Mouse (Mus musculus) hindbrain, embryonic 10.5 days (tissue): ENCODE data around the gene Lingo3. TPM values are rescaled to one million over a fixed set of nuclear protein-coding genes. Genes with fewer than 3 reads are reported as not detected.

Experiments used
- DNase-seq: peaks from one replicate; pipeline ENCODE4 v3.0.0-alpha.2; 2017; ENCODE audit warnings: low spot score
- H3K27ac ChIP-seq: fragments of 300-500 bp; sonication (generic); 2 replicates; pipeline ENCODE4 v1.5.1; 2016; ENCODE audit warnings: mild to moderate bottlenecking, moderate library complexity
- H3K27me3 ChIP-seq: fragments of 300-500 bp; sonication (generic); 2 replicates; pipeline ENCODE4 v1.6.1; 2016; ENCODE audit warnings: mild to moderate bottlenecking; ENCODE audit not compliant: poor library complexity, insufficient read depth, severe bottlenecking
- H3K36me3 ChIP-seq: fragments of 300-500 bp; sonication (generic); 2 replicates; pipeline ENCODE4 v1.6.1; 2016; ENCODE audit warnings: mild to moderate bottlenecking, moderate library complexity
- H3K4me1 ChIP-seq: fragments of 300-500 bp; sonication (generic); replicated peaks from 2 replicates; pipeline ENCODE4 v1.6.1; 2016; ENCODE audit warnings: mild to moderate bottlenecking
- H3K4me3 ChIP-seq: fragments of 300-500 bp; sonication (generic); 2 replicates; pipeline ENCODE4 v1.5.1; 2016; ENCODE audit warnings: mild to moderate bottlenecking, moderate library complexity
- H3K9me3 ChIP-seq: fragments of 300-500 bp; sonication (generic); 2 replicates; pipeline ENCODE4 v1.6.1; 2016; ENCODE audit warnings: mild to moderate bottlenecking, moderate library complexity
- WGBS: fragments of 180-500 bp; shearing (Covaris S2); methylation state at CpG from one replicate; pipeline ENCODE4 v1.1.7; 2016; 5-methylcytosine and 5-hydroxymethylcytosine counted together
- polyA plus RNA-seq: library from polyadenylated mRNA; unstranded; fragments of >200 nt; fragmentation: Nextera tagmentation; extraction: Ambion mirVana; gene quantifications from 2 replicates; pipeline ENCODE4 v1.2.1, GENCODE M21; 2016

Gene Lingo3
- polyA plus RNA-seq, 1 experiment from 2014 or later: 0.61 TPM

DNA sequence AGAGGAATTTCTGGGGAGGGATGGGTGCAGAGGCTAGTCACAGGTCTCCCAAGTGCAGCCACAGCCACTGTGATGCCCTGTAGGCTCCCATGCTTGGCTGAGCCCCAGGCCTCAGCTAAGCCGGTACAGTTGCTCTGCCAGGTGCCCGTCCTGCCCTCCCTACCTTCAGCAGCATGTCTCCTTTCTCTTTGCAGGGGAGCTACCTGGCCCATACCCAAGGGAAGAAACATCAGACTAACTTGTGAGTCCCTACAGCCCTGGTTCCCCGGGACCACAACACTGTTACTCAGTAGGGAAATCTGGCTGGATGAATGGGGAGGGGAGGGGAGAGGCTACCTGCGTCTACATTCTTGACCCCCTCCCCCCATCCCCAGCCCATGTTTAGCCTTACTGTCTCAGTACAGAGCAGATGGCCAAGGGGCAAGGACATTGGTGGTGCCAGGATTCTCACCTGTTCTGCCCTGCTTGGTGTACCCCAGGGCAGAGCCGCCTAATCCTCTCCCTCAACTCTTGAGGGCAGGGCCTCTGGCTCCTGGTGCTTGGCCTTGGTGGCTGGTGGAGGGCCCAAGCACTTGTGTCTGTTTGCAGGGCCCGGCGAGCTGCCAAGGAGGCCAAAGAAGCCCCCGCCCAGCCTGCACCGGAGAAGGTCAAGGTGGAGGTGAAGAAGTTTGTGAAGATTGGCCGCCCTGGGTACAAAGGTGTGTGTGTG is 41.5 kb downstream of the Lingo3 start:
- no peaks in the 10 kb centered on the region for H3K9me3 ChIP-seq
- peaks cover 64% of the 10 kb centered on the region for H3K36me3 ChIP-seq
- peaks cover 41% of the 10 kb centered on the region for H3K4me1 ChIP-seq
- WGBS: 93% methylated on average over 10 of the region's 10 CpGs
- H3K27me3 ChIP-seq: peaks cover 22% of the 10 kb centered on the region
- H3K27ac ChIP-seq: no peak overlapping the region
- peak overlapping the region; percentile 10 for H3K4me3 ChIP-seq
- DNase-seq: no peak

DNA sequence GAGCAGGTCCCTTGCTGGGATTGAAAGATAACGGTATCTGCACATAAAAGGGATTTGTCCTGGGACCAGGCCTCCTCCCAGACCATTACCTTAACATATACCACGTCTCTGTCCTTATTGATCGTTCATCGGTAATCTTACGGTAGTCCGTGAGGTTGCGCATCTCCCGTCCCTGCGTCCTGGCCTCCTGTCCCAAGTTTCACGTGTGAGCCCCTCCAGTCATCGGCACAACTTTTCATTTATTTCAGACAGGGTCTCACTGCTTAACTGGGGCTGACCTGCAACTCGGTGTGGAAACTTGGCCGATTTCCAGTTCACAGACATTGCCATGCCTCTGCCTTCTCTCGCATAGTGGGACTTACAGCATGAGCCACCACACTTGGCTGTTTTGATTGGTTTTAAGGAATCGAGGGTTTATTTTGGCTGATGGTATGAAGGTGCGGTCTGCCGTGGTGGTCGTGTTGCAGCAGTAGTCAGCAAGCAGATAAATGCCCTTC is 44.7 kb downstream of the Lingo3 start:
- Histone ChIP-seq H3K36me3 (peaks cover 71% of the 10 kb centered on the region), H3K9me3 (no peaks in the 10 kb centered on the region), H3K4me3 (peak overlapping the region; percentile 95), H3K4me1 (peaks cover 51% of the 10 kb centered on the region), H3K27ac (peak overlapping the region; percentile 97), H3K27me3 (no peaks in the 10 kb centered on the region)
- WGBS: 3% methylated on average over 18 of the region's 18 CpGs
- no peak for DNase-seq

DNA sequence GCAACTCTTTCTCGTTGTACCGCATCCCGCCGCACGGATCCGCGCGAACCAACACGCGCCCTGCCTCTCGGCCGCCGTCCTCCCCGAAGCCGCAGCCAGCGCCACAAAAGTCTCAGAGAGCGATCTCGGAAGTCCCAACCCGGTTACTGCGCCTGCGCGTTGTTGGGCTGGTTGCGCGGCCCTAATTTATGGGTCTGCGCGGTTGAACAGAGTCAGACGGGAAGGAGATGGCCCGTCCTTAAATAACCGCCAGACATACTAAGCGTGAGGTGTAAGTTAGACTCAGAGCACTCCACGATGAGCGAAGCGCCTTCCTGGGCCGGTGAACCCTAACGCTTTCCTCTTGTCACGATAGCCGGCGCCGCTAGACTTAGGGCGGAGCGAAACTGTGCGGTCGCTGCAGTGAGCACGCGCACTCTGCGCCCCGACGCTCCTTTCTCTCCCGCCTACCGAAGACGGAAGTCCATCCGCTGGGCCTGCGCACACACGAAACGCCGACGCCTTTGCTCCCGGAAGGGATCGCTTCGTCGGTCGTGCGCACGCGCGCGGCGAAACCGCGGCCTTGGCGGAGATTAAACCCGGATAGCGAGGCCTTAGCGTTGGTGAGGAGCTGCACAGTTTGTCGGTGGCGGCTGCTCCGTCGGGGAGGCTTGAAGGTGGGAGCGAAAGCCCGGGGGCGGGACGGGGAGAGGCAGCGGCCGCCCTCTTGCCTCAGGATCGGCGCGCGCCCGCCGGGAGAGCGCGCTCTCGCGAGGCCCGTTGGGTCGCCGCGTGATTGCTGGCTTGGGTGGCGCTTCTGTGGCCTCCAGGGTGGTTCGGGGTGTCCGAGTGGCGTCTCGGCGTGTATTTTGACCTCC is 45.5 kb downstream of the Lingo3 start, which contains the start of the genes Sf3a2 and Plekhj1:
TSS of gene Sf3a2 (plus strand) at position 49 of the 857 bp plus-strand sequence.
TSS of gene Plekhj1 (minus strand) at position 477 of the 857 bp plus-strand sequence.
- H3K9me3 ChIP-seq: no peaks in the 10 kb centered on the region
- peak within 1 kb of the TSS; percentile 97 for H3K27ac ChIP-seq
- DNase-seq: peak; percentile 95
- WGBS: under 1% methylated on average over 104 of the region's 104 CpGs
- no peaks in the 10 kb centered on the region for H3K27me3 ChIP-seq
- H3K4me1 ChIP-seq: peaks cover 51% of the 10 kb centered on the region
- H3K4me3 ChIP-seq: peak within 1 kb of the TSS; percentile 95
- H3K36me3 ChIP-seq: peaks cover 71% of the 10 kb centered on the region

DNA sequence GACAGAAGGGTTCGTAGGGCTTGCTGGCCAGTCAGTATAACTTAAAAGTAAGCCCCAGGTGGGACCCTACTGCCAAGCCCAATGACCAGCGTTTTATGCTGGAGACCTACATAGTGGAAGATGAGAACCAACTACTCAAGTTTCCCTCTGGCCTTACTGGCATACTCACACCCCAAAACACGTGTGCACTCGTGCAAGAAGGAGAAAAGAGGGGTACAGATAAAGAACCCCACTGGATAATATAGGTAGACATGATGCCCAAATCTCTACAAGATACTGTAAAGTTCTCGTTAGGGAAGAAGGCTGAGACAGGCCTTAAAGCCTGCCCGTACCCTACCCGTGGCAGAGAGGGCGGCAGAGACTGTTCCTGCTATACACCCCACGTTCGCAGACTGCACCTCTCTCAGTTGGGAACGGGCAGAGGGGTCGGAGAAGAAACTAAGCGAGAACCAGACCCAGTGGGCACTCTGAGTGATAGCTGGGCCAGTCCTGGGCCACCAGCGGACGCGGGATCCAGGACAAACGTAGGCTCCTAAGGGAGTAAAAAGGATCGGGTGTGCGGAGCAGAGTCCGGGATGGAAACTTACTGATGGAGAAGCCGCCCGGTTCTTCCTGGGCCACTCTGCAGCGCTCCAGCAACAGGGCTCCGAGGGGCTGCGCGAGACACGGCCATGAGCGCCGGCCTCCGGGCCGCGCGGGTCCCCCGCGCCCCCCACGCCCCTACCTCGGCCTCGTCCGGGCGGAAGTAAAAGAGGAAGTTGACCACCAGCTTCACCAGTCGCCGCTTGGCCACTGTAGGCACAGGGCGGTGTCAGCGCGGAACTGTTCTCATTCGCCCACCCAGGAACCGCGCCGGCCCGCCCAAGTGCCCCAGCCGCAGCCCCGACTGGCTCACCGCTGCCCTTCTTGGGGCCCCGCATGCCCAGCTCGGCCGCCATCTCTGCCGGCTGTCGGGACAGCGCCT is 46.4 kb downstream of the Lingo3 start:
- WGBS: 2% methylated on average over 59 of the region's 59 CpGs
- Histone ChIP-seq H3K27me3 (no peaks in the 10 kb centered on the region), H3K36me3 (peaks cover 71% of the 10 kb centered on the region), H3K9me3 (no peaks in the 10 kb centered on the region), H3K4me1 (peaks cover 53% of the 10 kb centered on the region), H3K4me3 (peak overlapping the region; percentile 95), H3K27ac (peak overlapping the region; percentile 97)
- DNase-seq: no peak

DNA sequence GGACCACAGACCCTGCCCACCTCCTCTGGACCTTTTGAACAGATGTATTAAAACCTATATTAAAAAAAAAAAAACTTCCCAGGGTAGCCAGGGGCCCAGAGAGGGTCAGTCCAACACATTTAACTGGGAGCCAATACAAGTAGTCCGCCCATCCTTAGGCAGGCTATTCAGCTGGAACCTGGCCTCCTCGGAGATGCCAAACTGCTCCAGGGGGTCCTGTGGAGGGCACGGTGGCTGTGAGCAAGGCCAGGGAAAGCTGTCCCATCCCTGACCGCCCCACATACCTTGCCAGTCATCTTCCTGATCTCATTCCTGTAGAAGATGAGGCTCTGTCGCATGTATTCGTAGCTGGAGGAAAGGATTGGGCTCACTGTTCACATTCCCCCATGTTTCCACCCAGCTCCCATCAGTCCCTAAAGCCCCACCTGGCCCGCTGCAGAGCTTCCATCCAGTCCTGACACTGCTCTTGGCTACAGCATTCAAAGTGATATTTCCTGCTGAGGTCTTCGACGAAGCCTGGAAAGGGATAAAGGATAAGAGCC is 47.5 kb downstream of the Lingo3 start:
- Histone ChIP-seq H3K27me3 (no peaks in the 10 kb centered on the region), H3K36me3 (peaks cover 71% of the 10 kb centered on the region), H3K9me3 (no peaks in the 10 kb centered on the region), H3K4me1 (peaks cover 62% of the 10 kb centered on the region), H3K4me3 (peak overlapping the region; percentile 95), H3K27ac (no peak overlapping the region)
- WGBS: 83% methylated on average over 9 of the region's 9 CpGs
- no peak for DNase-seq

DNA sequence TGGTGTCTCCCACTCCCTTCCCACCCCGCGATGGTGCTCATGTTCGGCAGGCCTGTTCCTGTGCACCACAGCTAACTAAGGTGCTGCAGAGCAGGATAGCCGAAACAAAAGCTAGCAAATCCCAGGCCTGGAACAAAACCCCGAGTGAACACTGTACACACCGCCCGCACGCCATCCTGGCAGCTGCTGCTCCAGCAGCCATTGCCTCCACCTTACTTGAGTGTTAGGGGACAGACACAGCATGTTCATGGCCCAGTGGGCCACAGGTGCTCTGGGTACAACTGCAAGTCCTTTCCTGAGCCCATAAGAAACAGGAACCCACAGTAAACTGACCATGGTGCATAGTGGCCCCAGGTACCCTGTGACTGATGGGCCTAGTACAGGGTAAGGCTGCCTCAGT is 49.1 kb downstream of the Lingo3 start:
- Histone ChIP-seq H3K4me1 (peaks cover 53% of the 10 kb centered on the region), H3K27me3 (no peaks in the 10 kb centered on the region), H3K27ac (peak overlapping the region; percentile 43; the same call in 1 of the 2 replicates), H3K4me3 (no peak overlapping the region; the same call in 1 of the 2 replicates), H3K9me3 (no peaks in the 10 kb centered on the region), H3K36me3 (peaks cover 71% of the 10 kb centered on the region)
- WGBS: 87% methylated on average over 8 of the region's 8 CpGs
- no peak for DNase-seq

DNA sequence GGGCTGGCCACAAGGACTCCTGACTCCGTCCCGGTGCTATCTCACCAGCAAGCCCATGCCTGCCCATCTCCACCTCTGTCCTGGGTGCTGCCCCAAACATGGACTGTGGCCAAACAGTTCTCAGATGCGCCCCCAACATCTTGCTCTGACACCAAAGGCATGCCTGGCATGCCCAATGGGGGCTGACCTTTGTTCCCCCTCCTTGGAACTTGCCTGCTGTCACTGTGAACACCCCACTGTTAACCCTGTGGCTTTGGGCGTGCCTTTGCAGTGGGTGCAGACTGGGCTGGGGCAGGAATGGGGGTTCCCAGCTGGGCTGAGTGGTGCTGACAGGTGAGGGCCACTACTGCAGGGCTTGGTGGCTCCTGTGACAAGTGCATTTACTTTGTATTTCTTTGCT is 50.0 kb downstream of the Lingo3 start:
- DNase-seq: no peak
- H3K27me3 ChIP-seq: no peaks in the 10 kb centered on the region
- H3K4me3 ChIP-seq: no peak overlapping the region
- H3K36me3 ChIP-seq: peaks cover 80% of the 10 kb centered on the region
- WGBS: 89% methylated on average over 4 of the region's 4 CpGs
- H3K4me1 ChIP-seq: peaks cover 46% of the 10 kb centered on the region
- H3K9me3 ChIP-seq: no peaks in the 10 kb centered on the region
- H3K27ac ChIP-seq: no peak overlapping the region

DNA sequence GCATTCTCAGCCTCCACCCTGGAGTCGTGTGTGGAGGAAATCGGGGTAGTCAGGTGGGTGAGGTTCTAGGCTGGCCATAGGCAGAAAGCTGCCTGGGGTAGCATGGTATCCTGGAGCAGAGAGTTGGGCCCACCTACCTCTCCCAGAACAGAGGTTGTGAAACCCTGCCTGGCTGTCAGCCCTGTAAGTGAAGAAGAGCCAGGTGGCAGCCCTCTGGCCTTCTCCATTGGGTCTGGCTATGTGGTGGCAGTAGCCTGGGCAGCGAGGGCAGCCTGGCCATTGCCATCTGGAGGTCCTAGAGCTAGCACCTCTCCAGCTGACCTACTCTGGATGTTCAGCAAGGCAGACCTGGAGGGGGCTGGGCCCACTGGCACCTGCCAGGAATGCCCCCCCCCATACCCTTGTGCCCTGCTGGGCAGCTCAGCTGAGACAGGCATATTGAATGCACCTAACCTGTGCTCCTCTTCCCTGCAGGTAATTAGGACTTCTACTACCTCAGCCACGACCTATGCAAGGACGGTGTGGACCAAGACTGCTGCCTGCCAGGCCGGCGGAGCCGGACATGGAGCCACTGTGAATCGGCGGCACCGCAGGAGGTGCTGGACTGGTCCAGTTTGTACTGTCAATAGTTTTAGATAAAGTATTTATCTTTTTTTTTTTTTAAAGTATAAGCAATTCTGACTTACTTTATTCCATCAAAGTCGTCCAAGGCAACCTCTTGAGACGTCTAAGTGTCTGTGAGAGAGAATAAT is 50.6 kb downstream of the Lingo3 start:
- 91% methylated on average over 13 of the region's 13 CpGs for WGBS

DNA sequence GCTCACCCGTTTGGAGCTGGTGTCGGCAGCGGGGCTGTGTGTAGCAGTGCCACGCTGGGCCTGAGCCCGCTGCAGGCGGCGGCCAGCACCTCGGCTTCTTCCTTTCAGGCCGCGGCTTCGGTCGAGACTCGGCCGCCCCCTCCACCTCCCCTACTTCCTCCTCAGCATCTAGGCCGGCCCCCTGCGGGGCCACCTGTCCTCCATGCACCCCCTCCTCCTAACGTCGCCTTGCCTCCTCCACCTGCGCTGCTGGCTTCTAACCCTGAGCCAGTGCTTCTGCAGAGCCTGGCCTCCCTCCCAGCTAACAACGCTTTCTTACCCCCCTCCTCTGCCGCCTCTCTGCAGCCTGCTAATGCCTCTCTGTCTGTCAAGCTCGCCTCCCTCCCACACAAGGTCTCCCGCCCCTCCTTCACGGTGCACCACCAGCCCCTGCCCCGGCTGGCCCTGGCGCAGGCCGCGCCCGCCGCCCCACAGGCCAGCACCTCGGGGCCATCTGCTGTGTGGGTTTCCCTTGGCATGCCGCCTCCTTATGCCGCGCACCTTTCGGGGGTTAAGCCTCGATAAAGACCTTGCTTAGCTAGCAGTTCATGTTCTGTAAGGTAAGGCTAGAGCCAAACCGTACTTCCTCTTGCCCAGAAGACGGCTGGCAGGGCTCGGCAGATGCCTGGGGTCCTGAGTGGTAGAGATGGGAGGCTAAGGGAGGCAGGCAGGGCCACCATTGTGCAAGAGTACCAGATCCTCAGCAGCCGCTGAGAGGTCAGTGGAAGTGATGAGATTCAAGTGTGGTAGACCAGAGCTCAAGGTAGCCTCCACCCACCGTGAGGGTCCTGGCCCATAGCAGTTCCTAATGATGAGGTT is 51.4 kb downstream of the Lingo3 start:
- Histone ChIP-seq H3K36me3 (peaks cover 94% of the 10 kb centered on the region), H3K27me3 (no peaks in the 10 kb centered on the region), H3K4me1 (peaks cover 43% of the 10 kb centered on the region), H3K27ac (peak overlapping the region; percentile 42; the same call in 1 of the 2 replicates), H3K9me3 (no peaks in the 10 kb centered on the region), H3K4me3 (0 out of 2 replicates have a peak overlapping the region, but pooled peaks have one; percentile 3)
- DNase-seq: no peak
- WGBS: 75% methylated on average over 41 of the region's 41 CpGs

More for the DNA sequence above, 50.6 kb downstream of the Lingo3 start:
- Histone ChIP-seq H3K4me1 (peaks cover 46% of the 10 kb centered on the region), H3K27me3 (no peaks in the 10 kb centered on the region), H3K9me3 (no peaks in the 10 kb centered on the region), H3K27ac (no peak overlapping the region), H3K36me3 (peaks cover 86% of the 10 kb centered on the region), H3K4me3 (0 out of 2 replicates have a peak overlapping the region, but pooled peaks have one; percentile 7)
- DNase-seq: no peak

DNA sequence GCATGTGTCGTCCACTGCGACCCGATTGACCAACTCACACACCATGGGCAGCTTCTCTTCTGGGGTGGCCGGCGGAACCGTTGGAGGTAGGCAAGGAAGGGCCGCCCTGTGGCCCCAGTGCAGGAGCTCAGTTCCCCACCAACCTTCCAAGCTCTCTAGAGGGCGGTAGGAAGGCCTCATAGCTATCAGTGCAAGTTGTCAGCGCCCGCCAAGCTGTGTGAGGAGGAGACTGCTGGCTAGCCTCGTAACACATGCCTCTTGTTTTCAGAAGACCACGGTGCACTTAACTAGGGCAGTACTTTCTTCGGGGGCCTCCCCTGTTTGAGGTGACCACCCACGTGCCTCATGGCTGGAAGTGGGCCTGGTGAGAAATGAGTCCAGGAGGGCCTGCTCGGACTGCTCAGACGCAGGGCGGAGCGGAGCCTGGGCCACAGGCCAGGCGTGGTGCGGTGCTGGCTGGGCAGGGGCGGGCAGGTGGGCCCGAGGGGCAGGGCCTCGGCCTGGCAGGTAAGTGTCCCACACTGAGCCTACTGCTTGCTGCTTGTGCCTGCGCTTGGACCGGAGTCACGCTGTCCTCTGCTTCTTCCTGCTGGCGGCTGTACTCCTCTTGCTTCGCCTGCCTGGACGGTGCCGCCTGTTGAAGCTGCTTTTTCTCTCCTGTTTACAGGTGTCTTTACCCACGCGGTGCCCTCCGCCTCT is 52.2 kb downstream of the Lingo3 start:
- Histone ChIP-seq H3K27ac (peak overlapping the region; percentile 23; the same call in 1 of the 2 replicates), H3K27me3 (no peaks in the 10 kb centered on the region), H3K9me3 (no peaks in the 10 kb centered on the region), H3K4me3 (0 out of 2 replicates have a peak overlapping the region, but pooled peaks have one; percentile 3), H3K4me1 (peaks cover 35% of the 10 kb centered on the region), H3K36me3 (peaks cover 99% of the 10 kb centered on the region)
- 84% methylated on average over 33 of the region's 33 CpGs for WGBS
- no peak for DNase-seq
